Mouse (Mus musculus): ENCODE data around the gene Sel1l3. TPM values are rescaled to one million over a fixed set of nuclear protein-coding genes. Genes with fewer than 3 reads are reported as not detected.

Gene Sel1l3
- total and polyA plus RNA-seq, 3 experiments: 0.28 to 0.76 (median 0.34) TPM

- Histone ChIP-seq H3K4me2 (ENCODE audit: insufficient read depth, low read depth, poor library complexity, severe bottlenecking) (no peak overlapping the region), H3K4me3 (replicated peaks in 1 of 3; ENCODE audit: low read depth in 2 of 3, low read length in 2 of 3, poor library complexity in 1 of 3) (no peak overlapping the region), H3K9me3 (replicated peaks; ENCODE audit: low read length) (no peaks in the 10 kb centered on the region), H3K27ac (ENCODE audit: insufficient read depth, low read depth) (no peak overlapping the region), H3K4me1 (ENCODE audit: control insufficient read depth in 1 of 2, insufficient read depth in 2 of 2) (no peaks in the 10 kb centered on the region), H3K36me3 (replicated peaks in 1 of 2; ENCODE audit: control insufficient read depth in 1 of 2, insufficient read depth in 1 of 2, low read length in 1 of 2) (no peaks in the 10 kb centered on the region), H3K9ac (ENCODE audit: insufficient read depth, low read depth) (no peak overlapping the region), H3K27me3 (replicated peaks) (no peaks in the 10 kb centered on the region), H3K79me2 (replicated peaks; ENCODE audit: control insufficient read depth, extremely low read depth, insufficient read depth, poor library complexity, severe bottlenecking) (no peaks in the 10 kb centered on the region)
- dilution Hi-C loops (cut with MboI; ENCODE audit: extremely low pct_ligation_motif_present, extremely low pct_unique_long_range_greater_than_20kb, low sequenced_read_pairs): no loop called here
- in situ Hi-C loops (cut with MboI; ENCODE audit: low pct_ligation_motif_present, low pct_unique_long_range_greater_than_20kb, low sequenced_read_pairs): no loop called here
- TF ChIP-seq TCF12 (IDR thresholded peaks at IDR 0.05; ENCODE audit: low read depth, low read length) (no peak), TBP (conservative IDR thresholded peaks at IDR 0.05; ENCODE audit: low read depth, low read length) (no peak), JUN (IDR thresholded peaks at IDR 0.05; ENCODE audit: insufficient read depth, low read depth, low read length) (no peak), PAX5 (IDR thresholded peaks at IDR 0.05; ENCODE audit: low read length) (no peak), ZKSCAN1 (IDR thresholded peaks at IDR 0.05; ENCODE audit: borderline replicate concordance, low read depth, low read length) (no peak), UBTF (IDR thresholded peaks at IDR 0.05; ENCODE audit: low read depth, low read length) (no peak), IRF4 (IDR thresholded peaks at IDR 0.05; ENCODE audit: low read depth, low read length) (no peak), CTCF (conservative IDR thresholded peaks at IDR 0.05 in 1 of 2, IDR thresholded peaks at IDR 0.05 in 1 of 2; ENCODE audit: low read depth in 2 of 2, low read length in 2 of 2) (no peak), E2F4 (IDR thresholded peaks at IDR 0.05; ENCODE audit: insufficient replicate concordance, low read depth, low read length) (no peak), ELF1 (IDR thresholded peaks at IDR 0.05; ENCODE audit: low read depth, low read length) (no peak), GABPA (IDR thresholded peaks at IDR 0.05; ENCODE audit: insufficient replicate concordance, low read depth, low read length) (no peak), BHLHE40 (IDR thresholded peaks at IDR 0.05; ENCODE audit: low read depth, low read length) (no peak), USF1 (IDR thresholded peaks at IDR 0.05; ENCODE audit: low read depth, low read length) (no peak), ZNF384 (IDR thresholded peaks at IDR 0.05; ENCODE audit: low read depth, low read length) (no peak), POLR2AphosphoS2 (IDR thresholded peaks at IDR 0.05; ENCODE audit: low read depth, low read length) (no peak)
- no peak for DNase-seq (ENCODE audit: extremely low read depth)
Observed at GRCm38 (mm10) chr5:53167564-53167963, 46.2 kb downstream of the Sel1l3 start.

- Histone ChIP-seq H3K9ac (ENCODE audit: insufficient read depth, low read depth) (no peak overlapping the region), H3K9me3 (replicated peaks; ENCODE audit: low read length) (no peaks in the 10 kb centered on the region), H3K4me3 (replicated peaks in 1 of 3; ENCODE audit: low read depth in 2 of 3, low read length in 2 of 3, poor library complexity in 1 of 3) (no peak overlapping the region), H3K27me3 (replicated peaks) (no peaks in the 10 kb centered on the region), H3K4me2 (ENCODE audit: insufficient read depth, low read depth, poor library complexity, severe bottlenecking) (no peak overlapping the region), H3K36me3 (replicated peaks in 1 of 2; ENCODE audit: control insufficient read depth in 1 of 2, insufficient read depth in 1 of 2, low read length in 1 of 2) (no peaks in the 10 kb centered on the region), H3K79me2 (replicated peaks; ENCODE audit: control insufficient read depth, extremely low read depth, insufficient read depth, poor library complexity, severe bottlenecking) (no peaks in the 10 kb centered on the region), H3K4me1 (ENCODE audit: control insufficient read depth in 1 of 2, insufficient read depth in 2 of 2) (peaks cover 0 to 2% of the 10 kb centered on the region in 2 experiments; a peak in 1 of 4 replicates), H3K27ac (ENCODE audit: insufficient read depth, low read depth) (no peak overlapping the region)
- in situ Hi-C loops (cut with MboI; ENCODE audit: low pct_ligation_motif_present, low pct_unique_long_range_greater_than_20kb, low sequenced_read_pairs) (no loop called here), dilution Hi-C loops (cut with MboI; ENCODE audit: extremely low pct_ligation_motif_present, extremely low pct_unique_long_range_greater_than_20kb, low sequenced_read_pairs) (no loop called here)
- TF ChIP-seq JUND (conservative IDR thresholded peaks at IDR 0.05; ENCODE audit: low read depth, low read length): no peak
- TF ChIP-seq BHLHE40 (IDR thresholded peaks at IDR 0.05; ENCODE audit: low read depth, low read length): no peak
- TF ChIP-seq ZMIZ1 (IDR thresholded peaks at IDR 0.05; ENCODE audit: low read depth, low read length): no peak
- no peak for TF ChIP-seq NELFE (IDR thresholded peaks at IDR 0.05; ENCODE audit: low read depth, low read length)
- no peak for TF ChIP-seq JUN (IDR thresholded peaks at IDR 0.05; ENCODE audit: insufficient read depth, low read depth, low read length)
- no peak for TF ChIP-seq RAD21 (IDR thresholded peaks at IDR 0.05; ENCODE audit: low read depth, low read length)
- no peak for TF ChIP-seq TBP (conservative IDR thresholded peaks at IDR 0.05; ENCODE audit: low read depth, low read length)
- TF ChIP-seq UBTF (IDR thresholded peaks at IDR 0.05; ENCODE audit: low read depth, low read length): no peak
- TF ChIP-seq ELF1 (IDR thresholded peaks at IDR 0.05; ENCODE audit: low read depth, low read length): no peak
- TF ChIP-seq POLR2AphosphoS2 (IDR thresholded peaks at IDR 0.05; ENCODE audit: low read depth, low read length): no peak
- TF ChIP-seq SIN3A (IDR thresholded peaks at IDR 0.05; ENCODE audit: low read length): no peak
- DNase-seq (ENCODE audit: extremely low read depth): no peak
Observed at GRCm38 (mm10) chr5:53165672-53166071, 48.1 kb downstream of the Sel1l3 start.

All from CH12.LX (cell line).